Mouse (Mus musculus): ENCODE measurements around the gene Uvrag.
A peak's percentile ranks its signal among the peaks of the same experiment; 100 is the strongest.
"Not testable (repeated sequence)": the region's sequence is repeated elsewhere in the genome, so short reads cannot be mapped to it uniquely, and the experiment has no call there.

Uvrag gene

GRCm38 (mm10) chr7:98983058-98983457, 157.9 kb downstream of the Uvrag start:
- DNase-seq (ENCODE audit: low read depth, low spot score) = no peak

- peak; percentile 44 for DNase-seq (ENCODE audit: low read depth, low spot score)
Measured at GRCm38 (mm10) chr7:98981423-98981822, 159.5 kb downstream of the Uvrag start.

DNA sequence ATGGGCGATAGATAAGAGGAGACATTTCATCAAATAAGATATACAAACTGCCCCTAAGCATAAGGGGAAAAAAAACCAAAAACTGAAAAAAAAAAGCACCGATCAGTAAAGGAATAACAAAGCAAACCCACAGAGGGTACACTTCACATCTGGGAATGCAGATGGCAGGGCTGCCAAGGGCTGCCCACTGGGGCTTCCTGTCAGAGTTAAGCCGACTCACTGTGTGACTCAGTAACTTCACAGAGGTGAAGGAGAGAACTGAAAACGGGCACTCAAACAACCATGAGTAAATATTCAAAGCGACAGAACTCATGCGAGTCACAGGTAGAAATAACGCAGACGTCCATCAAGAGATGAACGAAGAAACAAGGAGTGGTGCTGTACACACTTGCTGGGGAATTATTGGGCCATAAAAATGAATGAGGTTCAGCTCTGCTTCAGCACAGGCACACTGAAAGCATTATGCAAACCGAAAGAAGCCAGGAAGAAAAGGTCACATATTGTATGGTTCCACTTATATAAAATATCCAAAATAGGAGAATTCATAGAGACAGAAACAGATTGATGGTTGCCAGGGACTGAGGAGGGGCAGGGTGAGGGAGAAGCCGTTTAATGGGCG, 164.0 kb downstream of the Uvrag start:
- no peak for DNase-seq (ENCODE audit: low read depth, low spot score)

DNA sequence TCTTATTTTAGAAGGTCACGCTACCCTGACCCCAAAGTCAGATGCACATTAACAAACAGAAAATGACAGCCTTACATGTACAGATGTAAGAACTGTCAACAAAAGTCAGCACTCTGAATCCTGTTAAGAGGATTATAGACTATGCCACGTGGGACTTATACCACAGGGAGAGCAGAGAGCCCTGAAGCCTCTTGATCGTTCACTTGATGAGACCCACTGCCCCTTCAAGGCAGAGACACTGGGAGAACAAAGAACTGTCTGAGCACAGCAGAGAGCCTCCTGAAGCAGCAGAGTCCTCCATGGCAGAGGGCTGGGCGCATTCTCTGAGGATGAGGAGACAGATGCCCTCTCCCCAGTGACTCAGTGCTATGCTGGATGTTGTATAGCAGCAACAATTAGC, 166.4 kb downstream of the Uvrag start:
- no peak for DNase-seq (ENCODE audit: low read depth, low spot score)

DNA sequence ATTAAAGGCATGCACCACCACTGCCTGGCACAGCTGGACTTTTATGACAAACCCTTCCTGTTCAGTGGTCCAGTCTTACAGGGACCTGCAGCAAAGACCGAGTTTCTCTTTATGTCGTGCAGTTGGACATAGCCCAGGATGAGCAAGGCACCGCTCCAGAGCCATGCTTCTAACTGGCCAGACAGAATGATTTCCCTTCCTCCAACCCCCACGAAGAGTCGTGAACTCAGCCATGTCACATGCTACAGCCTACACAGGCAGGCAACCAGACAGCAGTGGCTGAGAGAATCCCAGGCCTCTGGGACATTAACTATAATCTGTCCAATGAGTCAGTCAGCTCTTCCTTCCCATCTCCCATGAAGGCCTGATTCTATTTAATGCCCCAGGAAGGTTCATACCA, 170.2 kb downstream of the Uvrag start:
- peak; percentile 71 for DNase-seq (ENCODE audit: low read depth, low spot score)

GRCm38 (mm10) chr7:98968741-98969395, 172.1 kb downstream of the Uvrag start:
- DNase-seq (ENCODE audit: low read depth, low spot score) = peak; percentile 94

- peak; percentile 87 for DNase-seq (ENCODE audit: low read depth, low spot score)
Measured at GRCm38 (mm10) chr7:98968082-98968674, 172.8 kb downstream of the Uvrag start.

DNA sequence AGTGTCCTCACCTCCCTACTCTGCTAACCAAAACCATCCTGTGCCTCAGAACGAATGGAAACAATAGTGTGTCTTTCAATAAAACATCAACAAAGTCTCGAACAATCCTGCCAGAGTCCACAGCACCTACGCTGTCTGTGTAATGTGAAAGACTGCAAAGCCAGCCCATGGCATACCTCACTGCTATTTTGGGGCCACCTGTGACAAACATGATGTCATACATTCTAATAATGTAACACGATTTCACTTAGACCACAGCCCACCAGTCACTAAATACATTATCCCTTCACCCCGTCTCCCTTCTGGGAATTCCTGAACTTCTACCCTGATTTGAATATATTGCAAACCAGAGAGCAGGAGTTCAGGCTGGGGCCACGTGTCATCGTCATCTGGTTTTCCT, 173.3 kb downstream of the Uvrag start:
- DNase-seq (ENCODE audit: low read depth, low spot score) = no peak

GRCm38 (mm10) chr7:98963581-98963980, 177.4 kb downstream of the Uvrag start:
- not testable (repeated sequence) for DNase-seq (ENCODE audit: low read depth, low spot score)

DNA sequence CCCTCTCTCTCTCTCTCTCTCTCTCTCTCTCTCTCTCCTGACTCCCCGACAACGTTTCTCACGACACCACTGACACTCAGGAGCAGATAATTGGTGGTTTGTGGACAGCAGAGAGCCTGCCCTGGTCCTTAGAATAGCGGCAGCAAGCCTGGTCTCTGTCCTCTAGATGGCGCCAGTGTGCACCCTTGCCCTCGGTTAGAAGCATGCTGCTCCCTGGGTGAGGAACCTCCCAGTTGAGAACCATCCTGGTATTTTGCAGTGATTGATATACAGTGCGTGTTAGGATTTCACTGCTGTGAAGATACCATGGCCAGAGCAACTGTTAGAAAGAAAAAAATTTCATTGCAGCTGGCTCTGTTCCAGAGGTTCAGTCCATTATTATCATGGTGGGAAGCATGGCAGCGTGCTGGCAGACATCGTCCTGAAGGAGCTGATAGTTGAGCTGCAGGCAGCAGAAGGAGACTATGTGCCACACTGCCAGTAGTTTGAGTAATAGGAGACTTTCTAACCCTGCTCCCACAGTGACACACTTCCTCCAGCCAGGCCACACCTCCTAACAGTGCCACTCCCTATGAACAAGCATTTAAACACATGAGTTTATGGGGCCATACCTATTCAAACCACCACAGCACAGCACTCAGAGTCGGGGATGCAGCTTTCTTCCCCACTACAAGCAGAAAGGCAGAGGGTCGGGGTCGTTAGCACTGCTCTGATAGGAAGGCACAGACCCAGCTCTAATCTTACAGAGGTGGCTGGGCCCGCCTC, 178.2 kb downstream of the Uvrag start:
- DNase-seq (ENCODE audit: low read depth, low spot score) = peak; percentile 87

GRCm38 (mm10) chr7:98962074-98962473, 178.9 kb downstream of the Uvrag start:
- peak; percentile 50 for DNase-seq (ENCODE audit: low read depth, low spot score)

- DNase-seq (ENCODE audit: low read depth, low spot score) = peak; percentile 41
Measured at GRCm38 (mm10) chr7:98960274-98960673, 180.7 kb downstream of the Uvrag start.

- DNase-seq (ENCODE audit: low read depth, low spot score) = no peak
Measured at GRCm38 (mm10) chr7:98959246-98959645, 181.7 kb downstream of the Uvrag start.

GRCm38 (mm10) chr7:98958172-98958571, 182.8 kb downstream of the Uvrag start:
- no peak for DNase-seq (ENCODE audit: low read depth, low spot score)

GRCm38 (mm10) chr7:98957111-98957741, 183.7 kb downstream of the Uvrag start:
- no peak for DNase-seq (ENCODE audit: low read depth, low spot score)

GRCm38 (mm10) chr7:98956609-98957008, 184.3 kb downstream of the Uvrag start:
- DNase-seq (ENCODE audit: low read depth, low spot score) = no peak

GRCm38 (mm10) chr7:98953649-98954048, 187.3 kb downstream of the Uvrag start:
- no peak for DNase-seq (ENCODE audit: low read depth, low spot score)

- no peak for DNase-seq (ENCODE audit: low read depth, low spot score)
Measured at GRCm38 (mm10) chr7:98944986-98945385, 196.0 kb downstream of the Uvrag start.

DNA sequence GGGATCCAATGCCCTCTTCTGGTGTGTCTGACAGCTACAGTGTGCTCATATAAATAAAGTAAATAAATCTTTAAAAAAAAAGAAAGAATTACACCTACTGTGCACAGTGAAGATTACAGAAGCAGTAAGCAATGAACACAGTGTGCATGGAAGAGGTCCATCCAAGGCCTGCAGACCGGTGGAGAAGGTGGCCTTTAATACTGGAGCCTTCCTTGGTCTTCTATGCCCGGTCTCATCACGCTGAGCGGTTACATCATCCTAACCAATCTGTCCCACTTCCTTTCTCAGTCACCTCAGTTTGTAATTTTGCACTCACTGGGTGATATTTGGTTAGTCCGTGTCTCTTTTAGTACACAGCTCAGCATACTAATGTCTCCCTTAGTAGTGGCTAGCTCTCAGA, 197.3 kb downstream of the Uvrag start:
- DNase-seq (ENCODE audit: low read depth, low spot score) = peak; percentile 85

DNA sequence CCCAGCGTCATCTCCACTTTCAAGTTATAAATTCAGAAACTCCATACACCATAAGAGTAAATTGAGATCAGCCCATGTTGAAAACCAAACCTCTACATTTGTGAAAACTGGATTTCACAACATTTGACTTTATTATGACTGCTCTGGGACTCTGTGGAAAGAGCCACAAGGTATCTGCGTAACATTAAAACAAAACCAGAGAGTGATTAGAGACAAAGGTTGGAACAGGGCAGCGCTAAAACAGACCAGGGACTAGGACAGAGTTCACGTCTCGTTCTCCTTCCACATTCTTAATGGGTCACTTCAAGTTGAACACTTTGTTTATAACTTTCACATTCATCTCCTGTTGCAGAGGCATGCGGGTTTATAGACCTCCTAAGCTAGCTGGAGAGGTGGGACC, 198.2 kb downstream of the Uvrag start:
- no peak for DNase-seq (ENCODE audit: low read depth, low spot score)

- DNase-seq (ENCODE audit: low read depth, low spot score) = peak; percentile 24
Measured at GRCm38 (mm10) chr7:98939194-98939593, 201.7 kb downstream of the Uvrag start.

DNA sequence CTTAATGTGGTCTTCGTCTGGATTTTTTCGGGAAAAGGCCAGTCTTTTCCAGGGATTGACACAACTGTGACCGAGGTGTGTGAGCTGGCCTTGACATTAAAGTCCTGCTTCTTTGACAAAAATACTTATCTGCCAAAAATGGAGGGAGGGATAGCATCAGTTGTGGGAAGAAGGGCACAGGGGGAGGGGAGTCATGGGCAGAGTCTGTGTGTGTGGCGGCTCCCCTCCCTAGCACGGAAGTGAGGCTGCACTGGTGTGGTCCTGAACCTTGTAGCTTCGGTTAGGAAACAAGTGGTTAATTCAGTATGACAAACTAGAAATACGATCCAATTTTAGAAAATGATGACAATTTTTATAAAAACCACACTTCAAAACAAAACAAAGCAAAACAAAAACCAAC, 202.3 kb downstream of the Uvrag start:
- no peak for DNase-seq (ENCODE audit: low read depth, low spot score)
